Mouse (Mus musculus) limb, embryonic 14.5 days (tissue): ENCODE results near the gene Crk. TPM values are rescaled to one million over a fixed set of nuclear protein-coding genes. Genes with fewer than 3 reads are reported as not detected.
A peak's percentile ranks its signal among the peaks of the same experiment; 100 is the strongest.
"Not testable (repeated sequence)": the region's sequence is repeated elsewhere in the genome, so short reads cannot be mapped to it uniquely, and the experiment has no call there.

Source experiments
- ATAC-seq: fragments of 200-750 bp; cut with Nextera tagmentation; 2 replicates; pipeline ENCODE4 v1.8.0; 2017; ENCODE audit warnings: low read depth, moderate number of reproducible peaks, moderate TSS enrichment; ENCODE audit not compliant: low FRiP score
- DNase-seq: peaks from one replicate; pipeline ENCODE4 v3.0.0-alpha.2; 2015; ENCODE audit warnings: low spot score
- H3K27ac ChIP-seq: fragments of 300-500 bp; sonication (generic); replicated peaks from 2 replicates; pipeline ENCODE4 v1.5.1; 2014; ENCODE audit warnings: low read depth, mild to moderate bottlenecking, low read length, moderate library complexity, mixed read lengths
- H3K27me3 ChIP-seq: fragments of 300-500 bp; sonication (generic); 2 replicates; pipeline ENCODE4 v1.6.1; 2014; ENCODE audit warnings: low read length, mixed read lengths; ENCODE audit not compliant: control insufficient read depth, insufficient read depth
- H3K36me3 ChIP-seq: fragments of 300-500 bp; sonication (generic); 2 replicates; pipeline ENCODE4 v1.6.1; 2014; ENCODE audit warnings: mild to moderate bottlenecking, low read length, moderate library complexity, mixed read lengths; ENCODE audit not compliant: control insufficient read depth, insufficient read depth
- H3K4me1 ChIP-seq: fragments of 300-500 bp; sonication (generic); 2 replicates; pipeline ENCODE4 v1.6.1; 2014; ENCODE audit warnings: antibody characterized with exemption, low read length, mixed read lengths; ENCODE audit not compliant: control insufficient read depth, insufficient read depth
- H3K4me2 ChIP-seq: fragments of 300-500 bp; sonication (generic); replicated peaks from 2 replicates; pipeline ENCODE4 v1.6.1; 2014; ENCODE audit warnings: low read depth, mild to moderate bottlenecking, low read length, moderate library complexity; ENCODE audit not compliant: severe bottlenecking
- H3K4me3 ChIP-seq: fragments of 300-500 bp; sonication (generic); replicated peaks from 2 replicates; pipeline ENCODE4 v1.5.1; 2014; ENCODE audit warnings: low read length
- H3K9ac ChIP-seq: fragments of 300-500 bp; sonication (generic); 2 replicates; pipeline ENCODE4 v1.6.1; 2014; ENCODE audit warnings: mild to moderate bottlenecking, low read depth, low read length, moderate library complexity; ENCODE audit not compliant: severe bottlenecking
- H3K9me3 ChIP-seq: fragments of 300-500 bp; sonication (generic); 2 replicates; pipeline ENCODE4 v1.6.1; 2016; ENCODE audit warnings: low read length; ENCODE audit not compliant: control insufficient read depth
- POLR2A ChIP-seq: fragments of 200-500 bp; IDR thresholded peaks from 2 replicates; pipeline ENCODE4 v1.8.0; 2012; ENCODE audit warnings: inconsistent platforms, mild to moderate bottlenecking, moderate library complexity, borderline replicate concordance; ENCODE audit not compliant: insufficient read depth, insufficient read length; ENCODE audit errors: extremely low read depth
- WGBS: fragments of 180-500 bp; shearing (Covaris S2); extraction: QIAGEN DNeasy Blood & Tissue Kit; methylation state at CpG from one replicate; pipeline ENCODE4 v1.1.7; 2014; 5-methylcytosine and 5-hydroxymethylcytosine counted together
- polyA plus RNA-seq, 2 experiments: library from polyadenylated mRNA; depleted of rRNA in 1 of 2; stranded (reverse) in 1 of 2; unstranded in 1 of 2; fragments of >200 nt; fragmentation: Nextera tagmentation in 1 of 2; extraction: Ambion mirVana in 1 of 2; gene quantifications; 2 replicates each; pipeline versions ENCODE4 v1.2.1 to v1.2.3; 2012 to 2014

The Crk gene
- polyA plus RNA-seq, 2 experiments = 78.2 to 103 TPM

- Histone ChIP-seq H3K4me3 (no peak overlapping the region), H3K27me3 (no peaks in the 10 kb centered on the region), H3K27ac (no peak overlapping the region), H3K36me3 (no peaks in the 10 kb centered on the region), H3K9me3 (no peaks in the 10 kb centered on the region), H3K4me2 (no peak overlapping the region), H3K9ac (no peak overlapping the region), H3K4me1 (peaks cover 4% of the 10 kb centered on the region; the same call in 1 of the 2 replicates)
- no peak for TF ChIP-seq POLR2A
- DNase-seq = no peak
- ATAC-seq = no peak
- 69% methylated on average over 2 of the region's 2 CpGs for WGBS
Measured at GRCm38 (mm10) chr11:75727168-75727567, 48.1 kb downstream of the Crk start.

DNA sequence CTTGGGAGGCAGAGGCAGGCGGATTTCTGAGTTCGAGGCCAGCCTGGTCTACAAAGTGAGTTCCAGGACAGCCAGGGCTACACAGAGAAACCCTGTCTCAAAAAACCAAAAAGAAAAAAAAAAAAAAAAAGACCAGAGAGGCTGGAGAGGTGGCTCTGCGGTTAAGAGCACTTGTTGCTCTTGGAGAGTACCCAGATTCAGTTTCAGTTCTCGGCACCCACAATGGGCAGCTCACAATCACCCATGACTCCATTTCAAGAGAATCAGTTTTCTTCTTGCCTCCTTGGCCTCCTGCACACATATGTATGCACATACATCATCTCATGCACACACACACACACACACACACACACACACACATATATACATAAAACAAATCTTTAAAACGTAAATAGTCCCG lies 48.6 kb downstream of the Crk start:
- WGBS = 84% methylated on average over 5 of the region's 6 CpGs
- ATAC-seq, H3K9me3 ChIP-seq: not testable (repeated sequence)

GRCm38 (mm10) chr11:75732434-75733226 lies 53.6 kb downstream of the Crk start, which contains the start of gene Ywhae:
Gene Ywhae (plus strand): TSS chr11:75732869.
- DNase-seq (peak; percentile 94), ATAC-seq (peak; percentile 93)
- H3K4me2 ChIP-seq = peak within 1 kb of the TSS; percentile 85
- H3K9ac ChIP-seq = peak within 1 kb of the TSS; percentile 99
- TF ChIP-seq POLR2A = peak; percentile 91; the same call in 1 of the 2 replicates
- under 1% methylated on average over 46 of the region's 76 CpGs for WGBS
- no peaks in the 10 kb centered on the region for H3K27me3 ChIP-seq
- peaks cover 29% of the 10 kb centered on the region for H3K4me1 ChIP-seq
- peak within 1 kb of the TSS; percentile 83 for H3K4me3 ChIP-seq
- H3K27ac ChIP-seq = peak within 1 kb of the TSS; percentile 97
- no peaks in the 10 kb centered on the region; the same call in 1 of the 2 replicates for H3K36me3 ChIP-seq
- no peaks in the 10 kb centered on the region for H3K9me3 ChIP-seq

More for the DNA sequence above, 48.6 kb downstream of the Crk start:
- DNase-seq, H3K9ac ChIP-seq, H3K4me1 ChIP-seq, H3K4me2 ChIP-seq, H3K4me3 ChIP-seq, H3K27ac ChIP-seq, H3K27me3 ChIP-seq, H3K36me3 ChIP-seq: not testable (repeated sequence)

DNA sequence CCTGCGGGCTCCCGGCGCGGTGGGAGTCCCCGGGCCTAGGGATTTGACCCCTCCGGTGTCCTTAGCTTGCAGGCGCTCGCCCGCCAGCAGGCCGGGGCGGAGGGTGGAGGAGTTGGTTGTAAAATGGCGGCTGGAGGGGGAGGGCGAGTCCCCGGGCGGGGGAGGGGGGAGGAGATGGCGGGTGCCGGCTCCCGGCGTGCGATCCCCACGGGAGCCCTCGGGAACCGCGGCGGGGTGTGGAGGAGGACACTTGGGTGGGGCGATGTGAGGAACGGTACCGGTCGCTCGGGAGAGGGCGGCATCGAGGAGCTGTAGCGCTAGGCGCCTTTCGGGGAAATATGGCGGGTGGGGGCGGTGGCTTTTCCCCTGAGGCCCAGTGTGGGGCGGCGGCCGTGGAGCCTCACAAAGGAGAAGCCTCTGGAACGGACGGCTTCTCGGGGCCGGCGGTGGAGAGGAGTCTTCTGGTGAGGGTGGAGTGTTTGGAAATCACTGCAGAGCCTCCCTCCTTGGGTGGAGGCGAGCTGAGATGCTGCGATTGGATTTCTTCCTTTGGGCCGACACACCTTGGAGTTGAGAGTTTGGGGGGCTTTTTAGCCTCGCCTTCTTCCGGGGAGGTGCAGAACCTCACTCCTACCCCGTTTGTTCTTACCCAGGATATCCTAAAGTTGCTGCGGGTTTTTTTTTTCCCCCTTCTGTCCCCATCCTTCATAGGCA lies 54.3 kb downstream of the Crk start:
- H3K36me3 ChIP-seq = peaks cover 7% of the 10 kb centered on the region
- peaks cover 31% of the 10 kb centered on the region for H3K4me1 ChIP-seq
- peak overlapping the region; percentile 83 for H3K4me3 ChIP-seq
- WGBS = under 1% methylated on average over 45 of the region's 52 CpGs
- peak overlapping the region; percentile 85 for H3K4me2 ChIP-seq
- peak overlapping the region; percentile 97 for H3K27ac ChIP-seq
- ATAC-seq (peak; percentile 59), DNase-seq (peak; percentile 55)
- TF ChIP-seq POLR2A = no peak
- H3K27me3 ChIP-seq = no peaks in the 10 kb centered on the region
- H3K9ac ChIP-seq = peak overlapping the region; percentile 99
- H3K9me3 ChIP-seq = no peaks in the 10 kb centered on the region

GRCm38 (mm10) chr11:75735462-75736252 lies 56.6 kb downstream of the Crk start:
- Histone ChIP-seq H3K27me3 (no peaks in the 10 kb centered on the region), H3K27ac (no peak overlapping the region), H3K9me3 (no peaks in the 10 kb centered on the region), H3K4me1 (peaks cover 43% of the 10 kb centered on the region), H3K9ac (no peak overlapping the region), H3K36me3 (peaks cover 11% of the 10 kb centered on the region), H3K4me2 (peak overlapping the region; percentile 85), H3K4me3 (peak overlapping the region; percentile 83; the same call in 1 of the 2 replicates)
- ATAC-seq (no peak), DNase-seq (no peak)
- TF ChIP-seq POLR2A = no peak
- 75% methylated on average over 5 of the region's 5 CpGs for WGBS
